Mouse (Mus musculus) forebrain, embryonic 16.5 days (tissue): ENCODE data around the gene Rtel1. TPM values are rescaled to one million over a fixed set of nuclear protein-coding genes. Genes with fewer than 3 reads are reported as not detected.

ENCODE experiments used
- ATAC-seq: fragments of 200-750 bp; cut with Nextera tagmentation; 2 replicates; pipeline ENCODE4 v1.8.0; 2017; ENCODE audit warnings: mild to moderate bottlenecking, moderate library complexity
- H3K27ac ChIP-seq: fragments of 300-500 bp; sonication (generic); 2 replicates; pipeline ENCODE4 v1.5.1; 2014; ENCODE audit warnings: low read length, control low read depth
- H3K27me3 ChIP-seq: fragments of 300-500 bp; sonication (generic); replicated peaks from 2 replicates; pipeline ENCODE4 v1.6.1; 2014; ENCODE audit warnings: low read length; ENCODE audit not compliant: control insufficient read depth, insufficient read depth
- H3K36me3 ChIP-seq: fragments of 300-500 bp; sonication (generic); 2 replicates; pipeline ENCODE4 v1.6.1; 2014; ENCODE audit not compliant: control insufficient read depth, insufficient read depth
- H3K4me1 ChIP-seq: fragments of 300-500 bp; sonication (generic); replicated peaks from 2 replicates; pipeline ENCODE4 v1.6.1; 2014; ENCODE audit warnings: low read length; ENCODE audit not compliant: control insufficient read depth, insufficient read depth
- H3K4me2 ChIP-seq: fragments of 300-500 bp; sonication (generic); 2 replicates; pipeline ENCODE4 v1.6.1; 2014; ENCODE audit warnings: mild to moderate bottlenecking, low read length, control low read depth
- H3K4me3 ChIP-seq: fragments of 300-500 bp; sonication (generic); replicated peaks from 2 replicates; pipeline ENCODE4 v1.5.1; 2014; ENCODE audit warnings: mild to moderate bottlenecking, low read length, control low read depth
- H3K9ac ChIP-seq: fragments of 300-500 bp; sonication (generic); replicated peaks from 2 replicates; pipeline ENCODE4 v1.6.1; 2014; ENCODE audit warnings: low read depth, low read length, control low read depth
- H3K9me3 ChIP-seq: fragments of 300-500 bp; sonication (generic); 2 replicates; pipeline ENCODE4 v1.6.1; 2016; ENCODE audit warnings: low read length; ENCODE audit not compliant: control insufficient read depth
- WGBS: fragments of 180-500 bp; shearing (Covaris S2); extraction: QIAGEN DNeasy Blood & Tissue Kit; methylation state at CpG from one replicate; pipeline ENCODE4 v1.1.7; 2014; 5-methylcytosine and 5-hydroxymethylcytosine counted together
- polyA plus RNA-seq: library from polyadenylated mRNA; unstranded; fragments of >200 nt; fragmentation: Nextera tagmentation; extraction: Ambion mirVana; gene quantifications from 2 replicates; pipeline ENCODE4 v1.2.1, GENCODE M21; 2015

The Rtel1 gene
- polyA plus RNA-seq, 1 experiment from 2014 or later, result 42.5 TPM

- WGBS, result 85% methylated on average over 3 of the region's 3 CpGs
These were observed 44.4 kb downstream of the Rtel1 start for GRCm38 (mm10) chr2:181363946-181364345.

GRCm38 (mm10) chr2:181364487-181364859 is 44.9 kb downstream of the Rtel1 start:
- Histone ChIP-seq H3K9ac (peak overlapping the region; percentile 91), H3K36me3 (peaks cover 24% of the 10 kb centered on the region), H3K4me3 (peak overlapping the region; percentile 93), H3K4me2 (peak overlapping the region; percentile 87), H3K27me3 (no peaks in the 10 kb centered on the region), H3K9me3 (no peaks in the 10 kb centered on the region), H3K4me1 (peaks cover 35% of the 10 kb centered on the region), H3K27ac (peak overlapping the region; percentile 79)
- ATAC-seq, result peak; percentile 5; the same call in 1 of the 2 replicates
- WGBS, result 8% methylated on average over 14 of the region's 14 CpGs

More at GRCm38 (mm10) chr2:181363946-181364345, 44.4 kb downstream of the Rtel1 start:
- H3K9me3 ChIP-seq, result no peaks in the 10 kb centered on the region
- H3K36me3 ChIP-seq, result peaks cover 28% of the 10 kb centered on the region
- H3K4me2 ChIP-seq, result peak overlapping the region; percentile 87
- ATAC-seq, result no peak
- no peak overlapping the region for H3K27ac ChIP-seq
- peak overlapping the region; percentile 93 for H3K4me3 ChIP-seq
- peaks cover 33% of the 10 kb centered on the region for H3K4me1 ChIP-seq
- H3K27me3 ChIP-seq, result no peaks in the 10 kb centered on the region
- H3K9ac ChIP-seq, result peak overlapping the region; percentile 91

GRCm38 (mm10) chr2:181364860-181365596 is 45.5 kb downstream of the Rtel1 start, which contains the start of the genes Zgpat and Arfrp1:
Zgpat (plus strand) TSS chr2:181364928.
Arfrp1 (minus strand) TSS chr2:181365404.
- H3K27ac ChIP-seq, result peak within 1 kb of the TSS; percentile 79
- H3K9me3 ChIP-seq, result no peaks in the 10 kb centered on the region
- peak; percentile 91 for ATAC-seq
- H3K27me3 ChIP-seq, result no peaks in the 10 kb centered on the region
- peak within 1 kb of the TSS; percentile 87 for H3K4me2 ChIP-seq
- peak within 1 kb of the TSS; percentile 93 for H3K4me3 ChIP-seq
- H3K36me3 ChIP-seq, result peaks cover 21% of the 10 kb centered on the region
- WGBS, result under 1% methylated on average over 71 of the region's 71 CpGs
- H3K4me1 ChIP-seq, result peaks cover 35% of the 10 kb centered on the region
- peak within 1 kb of the TSS; percentile 91 for H3K9ac ChIP-seq

- H3K27me3 ChIP-seq, result no peaks in the 10 kb centered on the region
- peak overlapping the region; percentile 91 for H3K9ac ChIP-seq
- peak overlapping the region; percentile 87 for H3K4me2 ChIP-seq
- peak; percentile 49 for ATAC-seq
- H3K4me1 ChIP-seq, result peaks cover 35% of the 10 kb centered on the region
- H3K9me3 ChIP-seq, result no peaks in the 10 kb centered on the region
- H3K36me3 ChIP-seq, result peaks cover 19% of the 10 kb centered on the region
- peak overlapping the region; percentile 79 for H3K27ac ChIP-seq
- 0% methylated on average over 19 of the region's 20 CpGs for WGBS
- H3K4me3 ChIP-seq, result peak overlapping the region; percentile 93
These were observed 46.1 kb downstream of the Rtel1 start for GRCm38 (mm10) chr2:181365655-181366075.

GRCm38 (mm10) chr2:181370001-181370400 is 50.5 kb downstream of the Rtel1 start:
- Histone ChIP-seq H3K9ac (no peak overlapping the region), H3K27me3 (no peaks in the 10 kb centered on the region), H3K4me1 (peaks cover 29% of the 10 kb centered on the region), H3K4me2 (no peak overlapping the region), H3K36me3 (peaks cover 10% of the 10 kb centered on the region; the same call in 1 of the 2 replicates), H3K4me3 (no peak overlapping the region), H3K27ac (no peak overlapping the region), H3K9me3 (no peaks in the 10 kb centered on the region)
- ATAC-seq, result no peak
- 98% methylated on average over 5 of the region's 5 CpGs for WGBS

- WGBS, result 96% methylated on average over 2 of the region's 2 CpGs
These were observed 56.2 kb downstream of the Rtel1 start for GRCm38 (mm10) chr2:181375787-181376186.

GRCm38 (mm10) chr2:181377230-181377629 is 57.7 kb downstream of the Rtel1 start:
- no peak overlapping the region for H3K4me3 ChIP-seq
- no peak for ATAC-seq
- no peak overlapping the region for H3K9ac ChIP-seq
- no peaks in the 10 kb centered on the region for H3K4me1 ChIP-seq
- H3K9me3 ChIP-seq, result no peaks in the 10 kb centered on the region
- H3K27me3 ChIP-seq, result no peaks in the 10 kb centered on the region
- no peak overlapping the region for H3K4me2 ChIP-seq
- H3K27ac ChIP-seq, result no peak overlapping the region
- 91% methylated on average over 2 of the region's 2 CpGs for WGBS
- H3K36me3 ChIP-seq, result peaks cover 13% of the 10 kb centered on the region

More at GRCm38 (mm10) chr2:181375787-181376186, 56.2 kb downstream of the Rtel1 start:
- Histone ChIP-seq H3K36me3 (peaks cover 10% of the 10 kb centered on the region), H3K9ac (no peak overlapping the region), H3K4me3 (no peak overlapping the region), H3K9me3 (no peaks in the 10 kb centered on the region), H3K27ac (no peak overlapping the region), H3K27me3 (no peaks in the 10 kb centered on the region), H3K4me1 (no peaks in the 10 kb centered on the region), H3K4me2 (no peak overlapping the region)
- ATAC-seq, result no peak

- Histone ChIP-seq H3K4me3 (no peak overlapping the region), H3K27me3 (no peaks in the 10 kb centered on the region), H3K36me3 (peaks cover 17% of the 10 kb centered on the region), H3K27ac (no peak overlapping the region), H3K9ac (no peak overlapping the region), H3K9me3 (no peaks in the 10 kb centered on the region), H3K4me2 (no peak overlapping the region), H3K4me1 (no peaks in the 10 kb centered on the region)
- no peak for ATAC-seq
- WGBS, result 91% methylated on average over 5 of the region's 5 CpGs
These were observed 59.2 kb downstream of the Rtel1 start for GRCm38 (mm10) chr2:181378701-181379100.

GRCm38 (mm10) chr2:181379778-181380177 is 60.2 kb downstream of the Rtel1 start, which contains the start of gene Lime1:
Lime1 (plus strand) TSS chr2:181380078.
- Histone ChIP-seq H3K36me3 (peaks cover 17% of the 10 kb centered on the region), H3K4me1 (no peaks in the 10 kb centered on the region), H3K9me3 (no peaks in the 10 kb centered on the region), H3K27me3 (no peaks in the 10 kb centered on the region), H3K9ac (no peak within 1 kb of the TSS), H3K4me3 (no peak within 1 kb of the TSS), H3K4me2 (no peak within 1 kb of the TSS), H3K27ac (no peak within 1 kb of the TSS)
- ATAC-seq, result no peak
- 93% methylated on average over 12 of the region's 12 CpGs for WGBS
